Mouse (Mus musculus): Measurements from ENCODE around the gene Slc35a2. TPM values are rescaled to one million over a fixed set of nuclear protein-coding genes. Genes with fewer than 3 reads are reported as not detected.
"Not testable (repeated sequence)": the region's sequence is repeated elsewhere in the genome, so short reads cannot be mapped to it uniquely, and the experiment has no call there.

Slc35a2 gene
- polyA plus RNA-seq, 2 experiments, result 6.7 to 13.1 TPM

DNA sequence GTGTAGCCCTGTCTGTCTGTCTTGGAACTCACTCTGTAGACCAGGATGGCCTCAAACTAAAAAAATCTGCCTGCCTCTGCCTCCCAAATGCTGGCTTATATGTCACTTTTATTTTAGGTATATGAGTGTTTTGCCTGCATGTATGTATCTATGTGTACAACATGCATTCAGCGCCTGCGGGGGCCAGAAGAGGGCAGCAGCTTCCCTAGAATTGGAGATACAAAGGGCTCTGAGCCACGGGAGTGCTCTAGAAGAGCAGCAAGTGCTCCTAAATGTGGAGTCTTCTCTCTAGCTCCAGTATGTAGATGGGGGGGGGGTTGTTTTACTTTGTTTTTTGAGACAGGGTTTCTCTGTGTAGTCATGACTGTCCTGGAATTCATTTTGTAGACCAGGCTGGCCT, 31.8 kb downstream of the Slc35a2 start:
- not testable (repeated sequence) for ATAC-seq (ENCODE audit: insufficient read depth); H3K4me1 ChIP-seq (replicated peaks; ENCODE audit: control insufficient read depth in 2 of 2, insufficient read depth in 2 of 2, low read length in 1 of 2); H3K4me2 ChIP-seq (ENCODE audit: low read depth); H3K9me3 ChIP-seq (ENCODE audit: control insufficient read depth, low read length); H3K9ac ChIP-seq (replicated peaks); H3K27ac ChIP-seq; H3K4me3 ChIP-seq (ENCODE audit: insufficient read depth in 1 of 2, low read depth in 2 of 2, low read length in 2 of 2); H3K36me3 ChIP-seq (replicated peaks; ENCODE audit: control insufficient read depth, insufficient read depth, low read depth); DNase-seq (ENCODE audit: low read depth in 3 of 3, low spot score in 3 of 3)
- peak; percentile 42 for TF ChIP-seq CTCF (IDR thresholded peaks at IDR 0.05; ENCODE audit: low read depth)
- H3K27me3 ChIP-seq (ENCODE audit: control insufficient read depth, insufficient read depth, low read length), result peaks cover 23% of the 10 kb centered on the region
- WGBS (ENCODE audit: insufficient replicate concordance), result 15% methylated on average over 3 of the region's 3 CpGs

DNA sequence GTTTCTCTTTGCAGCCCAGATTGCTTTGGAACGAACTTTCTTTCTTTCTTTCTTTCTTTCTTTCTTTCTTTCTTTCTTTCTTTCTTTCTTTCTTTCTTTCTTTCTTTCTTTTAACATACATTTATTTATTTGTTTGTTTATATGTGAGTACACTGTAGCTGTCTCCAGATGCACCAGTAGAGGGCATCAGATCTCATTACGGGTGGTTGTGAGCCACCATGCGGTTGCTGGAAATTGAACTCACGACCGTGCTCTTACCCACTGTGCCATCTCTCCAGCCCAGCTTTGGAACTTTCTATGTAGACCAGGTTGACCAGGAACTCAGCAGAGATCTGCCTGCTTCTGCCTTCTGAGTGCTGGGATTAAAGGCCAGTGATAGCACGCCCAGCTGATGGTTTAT, 34.1 kb downstream of the Slc35a2 start:
- not testable (repeated sequence) for ATAC-seq (ENCODE audit: insufficient read depth); H3K27ac ChIP-seq; H3K36me3 ChIP-seq (replicated peaks; ENCODE audit: control insufficient read depth, insufficient read depth, low read depth); H3K9ac ChIP-seq (replicated peaks); H3K4me3 ChIP-seq (ENCODE audit: insufficient read depth in 1 of 2, low read depth in 2 of 2, low read length in 2 of 2); DNase-seq (ENCODE audit: low read depth in 3 of 3, low spot score in 3 of 3); H3K9me3 ChIP-seq (ENCODE audit: control insufficient read depth, low read length); H3K4me1 ChIP-seq (replicated peaks; ENCODE audit: control insufficient read depth in 2 of 2, insufficient read depth in 2 of 2, low read length in 1 of 2); H3K4me2 ChIP-seq (ENCODE audit: low read depth)
- TF ChIP-seq CTCF (IDR thresholded peaks at IDR 0.05; ENCODE audit: low read depth), result peak; percentile 51
- WGBS (ENCODE audit: insufficient replicate concordance), result 44% methylated on average over 6 of the region's 6 CpGs
- H3K27me3 ChIP-seq (ENCODE audit: control insufficient read depth, insufficient read depth, low read length), result peaks cover 46% of the 10 kb centered on the region

DNA sequence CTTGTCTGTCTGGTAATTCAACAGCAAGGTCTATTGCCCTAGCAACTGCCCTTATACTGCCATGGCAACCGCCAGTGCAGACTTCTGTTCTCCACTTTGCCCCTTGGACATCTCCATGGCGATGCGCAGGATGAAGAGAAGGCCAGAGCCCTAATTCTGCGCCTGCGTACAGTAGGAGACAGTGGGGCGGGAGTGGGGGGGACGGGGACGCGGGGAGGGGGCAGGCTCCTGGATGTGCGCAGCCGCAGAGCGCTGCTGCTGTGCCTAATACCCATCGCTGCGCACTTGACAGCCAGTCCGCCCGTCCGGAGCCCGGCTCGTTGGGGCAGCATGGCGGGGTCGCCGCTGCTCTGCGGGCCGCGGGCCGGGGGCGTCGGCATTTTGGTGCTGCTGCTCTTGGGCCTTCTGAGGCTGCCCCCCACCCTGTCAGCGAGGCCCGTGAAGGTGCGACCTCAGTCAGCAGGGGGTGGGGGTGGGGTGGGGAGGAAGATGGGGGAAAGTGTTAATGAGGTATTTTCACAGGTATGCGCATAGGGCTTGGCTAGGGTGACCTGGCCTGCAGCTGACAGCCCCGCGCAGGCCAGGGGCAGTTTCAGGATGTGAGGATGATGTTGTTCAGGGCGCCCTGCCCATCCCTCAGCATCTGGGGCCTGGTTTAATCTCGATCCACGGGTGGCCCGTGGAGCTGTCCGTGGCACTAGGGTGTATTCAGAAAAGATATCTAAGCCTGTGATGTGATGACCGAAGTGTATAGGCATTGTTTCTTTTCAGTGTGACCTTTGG, 36.0 kb downstream of the Slc35a2 start, which contains the start of gene Pcsk1n:
Gene Pcsk1n (plus strand): TSS at position 222 of the 783 bp plus-strand sequence.
- Histone ChIP-seq H3K4me1 (replicated peaks; ENCODE audit: control insufficient read depth in 2 of 2, insufficient read depth in 2 of 2, low read length in 1 of 2) (no peaks in the 10 kb centered on the region), H3K9ac (replicated peaks) (no peak within 1 kb of the TSS), H3K9me3 (ENCODE audit: control insufficient read depth, low read length) (no peaks in the 10 kb centered on the region), H3K27me3 (ENCODE audit: control insufficient read depth, insufficient read depth, low read length) (peaks cover 64% of the 10 kb centered on the region), H3K4me2 (ENCODE audit: low read depth) (no peak within 1 kb of the TSS), H3K27ac (no peak within 1 kb of the TSS), H3K4me3 (ENCODE audit: insufficient read depth in 1 of 2, low read depth in 2 of 2, low read length in 2 of 2) (no peak within 1 kb of the TSS), H3K36me3 (replicated peaks; ENCODE audit: control insufficient read depth, insufficient read depth, low read depth) (no peaks in the 10 kb centered on the region)
- no peak for DNase-seq (ENCODE audit: low read depth in 3 of 3, low spot score in 3 of 3)
- no peak for TF ChIP-seq EP300 (IDR thresholded peaks at IDR 0.05; ENCODE audit: low read depth)
- TF ChIP-seq CTCF (IDR thresholded peaks at IDR 0.05; ENCODE audit: low read depth), result no peak
- ATAC-seq (ENCODE audit: insufficient read depth), result no peak
- 14% methylated on average over 39 of the region's 40 CpGs for WGBS (ENCODE audit: insufficient replicate concordance)

- TF ChIP-seq CTCF (IDR thresholded peaks at IDR 0.05; ENCODE audit: low read depth), result no peak
- TF ChIP-seq EP300 (IDR thresholded peaks at IDR 0.05; ENCODE audit: low read depth), result no peak
- H3K27me3 ChIP-seq (ENCODE audit: control insufficient read depth, insufficient read depth, low read length), result peaks cover 85% of the 10 kb centered on the region
- H3K4me1 ChIP-seq (replicated peaks; ENCODE audit: control insufficient read depth in 2 of 2, insufficient read depth in 2 of 2, low read length in 1 of 2), result no peaks in the 10 kb centered on the region
- no peak overlapping the region for H3K9ac ChIP-seq (replicated peaks)
- 0 out of 4 replicates have a peak overlapping the region, but pooled peaks of 1 of the 2 experiments have one; percentile 3 for H3K4me3 ChIP-seq (ENCODE audit: insufficient read depth in 1 of 2, low read depth in 2 of 2, low read length in 2 of 2)
- DNase-seq (ENCODE audit: low read depth in 3 of 3, low spot score in 3 of 3) (no peak), ATAC-seq (ENCODE audit: insufficient read depth) (no peak)
- no peaks in the 10 kb centered on the region for H3K36me3 ChIP-seq (replicated peaks; ENCODE audit: control insufficient read depth, insufficient read depth, low read depth)
- peak overlapping the region; percentile 22; the same call in 1 of the 2 replicates for H3K4me2 ChIP-seq (ENCODE audit: low read depth)
- WGBS (ENCODE audit: insufficient replicate concordance), result 7% methylated on average over 48 of the region's 48 CpGs
- no peaks in the 10 kb centered on the region for H3K9me3 ChIP-seq (ENCODE audit: control insufficient read depth, low read length)
- H3K27ac ChIP-seq, result no peak overlapping the region
Measured at GRCm38 (mm10) chrX:7922032-7922431, 38.2 kb downstream of the Slc35a2 start.

GRCm38 (mm10) chrX:7926266-7926665, 42.4 kb downstream of the Slc35a2 start:
- TF ChIP-seq EP300 (IDR thresholded peaks at IDR 0.05; ENCODE audit: low read depth) (no peak), CTCF (IDR thresholded peaks at IDR 0.05; ENCODE audit: low read depth) (no peak)
- H3K27me3 ChIP-seq (ENCODE audit: control insufficient read depth, insufficient read depth, low read length), result peaks cover 75% of the 10 kb centered on the region
- no peaks in the 10 kb centered on the region for H3K36me3 ChIP-seq (replicated peaks; ENCODE audit: control insufficient read depth, insufficient read depth, low read depth)
- DNase-seq (ENCODE audit: low read depth in 3 of 3, low spot score in 3 of 3) (no peak), ATAC-seq (ENCODE audit: insufficient read depth) (no peak)
- no peak overlapping the region for H3K4me3 ChIP-seq (ENCODE audit: insufficient read depth in 1 of 2, low read depth in 2 of 2, low read length in 2 of 2)
- 51% methylated on average over 6 of the region's 6 CpGs for WGBS (ENCODE audit: insufficient replicate concordance)
- no peaks in the 10 kb centered on the region for H3K4me1 ChIP-seq (replicated peaks; ENCODE audit: control insufficient read depth in 2 of 2, insufficient read depth in 2 of 2, low read length in 1 of 2)
- no peak overlapping the region for H3K4me2 ChIP-seq (ENCODE audit: low read depth)
- H3K9me3 ChIP-seq (ENCODE audit: control insufficient read depth, low read length), result no peaks in the 10 kb centered on the region
- H3K27ac ChIP-seq, result no peak overlapping the region
- no peak overlapping the region for H3K9ac ChIP-seq (replicated peaks)

All from liver, embryonic 14.5 days (tissue).